Mouse (Mus musculus) hindbrain, embryonic 11.5 days (tissue): ENCODE results near the gene Dnaic1. TPM values are rescaled to one million over a fixed set of nuclear protein-coding genes. Genes with fewer than 3 reads are reported as not detected.

Experiments
- ATAC-seq: fragments of 200-750 bp; cut with Nextera tagmentation; 2 replicates; pipeline ENCODE4 v1.8.0; 2017; ENCODE audit warnings: mild to moderate bottlenecking, moderate TSS enrichment, moderate library complexity; ENCODE audit not compliant: low FRiP score
- DNase-seq: peaks from one replicate; pipeline ENCODE4 v3.0.0-alpha.2; 2015; ENCODE audit warnings: low spot score
- H3K27ac ChIP-seq: fragments of 300-500 bp; sonication (generic); 2 replicates; pipeline ENCODE4 v1.5.1; 2014; ENCODE audit warnings: mild to moderate bottlenecking, low read depth, low read length
- H3K27me3 ChIP-seq: fragments of 300-500 bp; sonication (generic); 2 replicates; pipeline ENCODE4 v1.6.1; 2014; ENCODE audit warnings: mild to moderate bottlenecking, low read length, moderate library complexity, mixed read lengths; ENCODE audit not compliant: control insufficient read depth, insufficient read depth
- H3K36me3 ChIP-seq: fragments of 300-500 bp; sonication (generic); 2 replicates; pipeline ENCODE4 v1.6.1; 2014; ENCODE audit warnings: mild to moderate bottlenecking, low read length, moderate library complexity, mixed read lengths; ENCODE audit not compliant: control insufficient read depth, insufficient read depth
- H3K4me1 ChIP-seq: fragments of 300-500 bp; sonication (generic); replicated peaks from 2 replicates; pipeline ENCODE4 v1.6.1; 2014; ENCODE audit warnings: low read length, mixed read lengths; ENCODE audit not compliant: control insufficient read depth, insufficient read depth
- H3K4me2 ChIP-seq: fragments of 300-500 bp; sonication (generic); replicated peaks from 2 replicates; pipeline ENCODE4 v1.6.1; 2014; ENCODE audit warnings: mild to moderate bottlenecking, low read depth, low read length
- H3K4me3 ChIP-seq: fragments of 300-500 bp; sonication (generic); 2 replicates; pipeline ENCODE4 v1.5.1; 2014; ENCODE audit warnings: low read depth, low read length
- H3K9ac ChIP-seq: fragments of 300-500 bp; sonication (generic); 2 replicates; pipeline ENCODE4 v1.6.1; 2014; ENCODE audit warnings: low read depth, low read length
- H3K9me3 ChIP-seq: fragments of 300-500 bp; sonication (generic); 2 replicates; pipeline ENCODE4 v1.6.1; 2016; ENCODE audit warnings: low read length; ENCODE audit not compliant: control insufficient read depth
- WGBS: fragments of 180-500 bp; shearing (Covaris S2); extraction: QIAGEN DNeasy Blood & Tissue Kit; methylation state at CpG from one replicate; pipeline ENCODE4 v1.1.7; 2014; 5-methylcytosine and 5-hydroxymethylcytosine counted together
- polyA plus RNA-seq: library from polyadenylated mRNA; unstranded; fragments of >200 nt; fragmentation: Nextera tagmentation; extraction: Ambion mirVana; gene quantifications from 2 replicates; pipeline ENCODE4 v1.2.1, GENCODE M21; 2014

The Dnaic1 gene
- polyA plus RNA-seq, 1 experiment from 2014 or later, result 2.9 TPM

DNA sequence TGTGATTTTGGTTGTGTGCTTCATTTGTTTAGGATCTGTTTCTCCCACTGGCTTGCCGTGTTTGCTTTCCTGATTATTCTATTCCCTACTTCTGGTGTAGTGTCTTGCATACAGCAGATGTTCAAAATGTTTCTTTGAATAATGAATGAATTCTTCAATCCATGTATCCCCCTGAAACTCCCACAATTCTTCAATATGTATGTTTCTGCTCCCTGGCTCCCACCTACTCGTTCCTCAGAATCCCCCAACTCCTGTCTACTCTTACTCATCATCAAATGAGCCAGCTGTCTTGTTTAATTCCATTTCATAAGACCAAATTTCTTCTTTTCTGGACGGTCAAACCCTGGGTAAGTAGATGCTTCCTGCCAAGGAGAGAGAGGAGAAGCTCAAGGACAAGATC, 12.5 kb upstream of the Dnaic1 start:
- H3K27me3 ChIP-seq, result no peaks in the 10 kb centered on the region
- no peaks in the 10 kb centered on the region for H3K36me3 ChIP-seq
- no peak for ATAC-seq
- 80% methylated on average over 3 of the region's 3 CpGs for WGBS
- no peaks in the 10 kb centered on the region for H3K9me3 ChIP-seq
- no peak overlapping the region for H3K9ac ChIP-seq
- H3K4me2 ChIP-seq, result no peak overlapping the region
- no peak overlapping the region for H3K4me3 ChIP-seq
- no peak for DNase-seq
- H3K4me1 ChIP-seq, result no peaks in the 10 kb centered on the region
- no peak overlapping the region for H3K27ac ChIP-seq

DNA sequence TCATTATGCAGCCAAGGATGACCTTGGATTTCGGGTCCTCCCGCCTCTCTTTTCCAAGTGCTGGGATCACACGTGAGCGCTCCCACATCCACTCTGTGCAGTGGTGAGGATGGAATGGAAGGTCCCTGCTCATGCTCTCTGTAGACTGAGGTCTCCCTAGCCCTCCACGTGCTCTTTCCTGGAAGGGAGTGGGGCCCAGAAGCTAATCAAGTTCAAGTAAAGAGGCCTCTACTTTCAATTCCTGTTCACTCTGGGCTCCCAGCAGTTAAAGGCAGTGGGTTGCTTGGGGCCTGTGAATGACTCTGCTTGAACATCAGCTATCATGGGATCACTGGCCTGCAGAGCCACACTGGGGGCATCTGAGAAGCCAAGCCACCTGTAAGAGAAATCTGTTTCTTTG, 6.3 kb upstream of the Dnaic1 start:
- 89% methylated on average over 5 of the region's 5 CpGs for WGBS

DNA sequence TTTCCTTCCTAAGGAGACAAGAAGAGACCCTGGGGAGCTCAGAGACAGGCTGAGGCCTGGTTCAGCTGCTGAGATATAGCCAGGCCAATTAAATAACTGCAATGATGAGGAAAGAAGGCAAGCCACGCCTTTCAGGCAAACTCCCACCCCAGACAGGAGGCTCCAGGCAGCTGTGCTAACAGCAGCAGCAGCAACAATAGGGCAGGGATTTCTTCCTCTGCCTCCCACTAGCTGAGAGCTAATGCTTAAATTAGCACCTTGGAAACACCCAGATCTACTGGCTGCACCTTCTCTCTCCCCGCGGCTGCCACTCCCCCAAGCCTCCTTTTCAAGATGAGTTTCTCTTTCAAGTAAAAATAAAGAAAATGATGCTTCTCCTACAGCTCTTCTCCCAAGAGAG, 3.5 kb upstream of the Dnaic1 start:
- H3K4me1 ChIP-seq, result peaks cover 12% of the 10 kb centered on the region
- no peak overlapping the region for H3K9ac ChIP-seq
- H3K27me3 ChIP-seq, result peaks cover 6% of the 10 kb centered on the region; the same call in 1 of the 2 replicates
- WGBS, result 24% methylated on average over 3 of the region's 3 CpGs
- no peaks in the 10 kb centered on the region for H3K36me3 ChIP-seq
- H3K27ac ChIP-seq, result peak overlapping the region; percentile 33; the same call in 1 of the 2 replicates
- no peak overlapping the region for H3K4me3 ChIP-seq
- ATAC-seq, result no peak
- no peak for DNase-seq
- peak overlapping the region; percentile 7; the same call in 1 of the 2 replicates for H3K4me2 ChIP-seq
- no peaks in the 10 kb centered on the region for H3K9me3 ChIP-seq

More for the DNA sequence above, 6.3 kb upstream of the Dnaic1 start:
- no peak for DNase-seq
- H3K27ac ChIP-seq, result no peak overlapping the region
- no peak overlapping the region for H3K4me2 ChIP-seq
- H3K4me1 ChIP-seq, result peaks cover 11% of the 10 kb centered on the region
- H3K36me3 ChIP-seq, result no peaks in the 10 kb centered on the region
- no peaks in the 10 kb centered on the region for H3K9me3 ChIP-seq
- no peak overlapping the region for H3K4me3 ChIP-seq
- no peak for ATAC-seq
- H3K27me3 ChIP-seq, result peaks cover 6% of the 10 kb centered on the region; the same call in 1 of the 2 replicates
- H3K9ac ChIP-seq, result no peak overlapping the region

DNA sequence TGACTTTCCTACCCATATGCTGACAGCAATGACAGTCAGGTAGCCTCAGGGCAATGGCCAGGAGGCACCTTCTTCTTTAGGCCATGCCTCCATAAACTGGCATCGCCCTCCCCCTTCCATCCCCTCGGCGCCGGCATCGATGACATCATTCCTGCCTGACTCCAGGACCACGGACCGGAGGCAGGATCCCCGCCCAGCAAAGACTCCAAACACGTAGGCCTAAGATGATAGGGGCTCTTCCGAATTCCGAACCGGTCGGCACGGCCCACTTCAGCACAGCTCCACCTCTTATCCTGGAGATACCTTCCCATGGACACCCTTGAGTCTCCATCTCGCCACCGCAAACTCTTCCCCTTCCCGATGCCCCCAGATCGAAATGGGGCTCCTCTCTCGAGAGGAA, 1.3 kb upstream of the Dnaic1 start:
- WGBS, result 6% methylated on average over 19 of the region's 19 CpGs
- DNase-seq (peak; percentile 45), ATAC-seq (no peak)
- peak overlapping the region; percentile 83 for H3K27ac ChIP-seq
- H3K4me2 ChIP-seq, result peak overlapping the region; percentile 81
- no peaks in the 10 kb centered on the region for H3K9me3 ChIP-seq
- peaks cover 12% of the 10 kb centered on the region for H3K4me1 ChIP-seq
- no peaks in the 10 kb centered on the region for H3K36me3 ChIP-seq
- peak overlapping the region; percentile 74 for H3K4me3 ChIP-seq
- H3K27me3 ChIP-seq, result peaks cover 6% of the 10 kb centered on the region; the same call in 1 of the 2 replicates
- peak overlapping the region; percentile 83 for H3K9ac ChIP-seq

GRCm38 (mm10) chr4:41568682-41569410, 729 bp upstream of the Dnaic1 start:
- DNase-seq (peak; percentile 64), ATAC-seq (peak; percentile 36)
- under 1% methylated on average over 58 of the region's 58 CpGs for WGBS
- peaks cover 6% of the 10 kb centered on the region; the same call in 1 of the 2 replicates for H3K27me3 ChIP-seq
- peak overlapping the region; percentile 83 for H3K27ac ChIP-seq
- H3K4me2 ChIP-seq, result peak overlapping the region; percentile 81
- H3K36me3 ChIP-seq, result no peaks in the 10 kb centered on the region
- no peaks in the 10 kb centered on the region for H3K9me3 ChIP-seq
- H3K9ac ChIP-seq, result peak overlapping the region; percentile 83
- peaks cover 12% of the 10 kb centered on the region for H3K4me1 ChIP-seq
- peak overlapping the region; percentile 74 for H3K4me3 ChIP-seq

- Histone ChIP-seq H3K9ac (no peak overlapping the region), H3K9me3 (no peaks in the 10 kb centered on the region), H3K27me3 (peaks cover 6% of the 10 kb centered on the region; the same call in 1 of the 2 replicates), H3K4me3 (no peak overlapping the region), H3K27ac (no peak overlapping the region), H3K4me2 (no peak overlapping the region), H3K36me3 (no peaks in the 10 kb centered on the region), H3K4me1 (peaks cover 7% of the 10 kb centered on the region; the same call in 1 of the 2 replicates)
- WGBS, result 21% methylated on average over 5 of the region's 5 CpGs
- ATAC-seq (no peak), DNase-seq (peak; percentile 33)
Measured at GRCm38 (mm10) chr4:41571490-41571889, 1.9 kb downstream of the Dnaic1 start.

DNA sequence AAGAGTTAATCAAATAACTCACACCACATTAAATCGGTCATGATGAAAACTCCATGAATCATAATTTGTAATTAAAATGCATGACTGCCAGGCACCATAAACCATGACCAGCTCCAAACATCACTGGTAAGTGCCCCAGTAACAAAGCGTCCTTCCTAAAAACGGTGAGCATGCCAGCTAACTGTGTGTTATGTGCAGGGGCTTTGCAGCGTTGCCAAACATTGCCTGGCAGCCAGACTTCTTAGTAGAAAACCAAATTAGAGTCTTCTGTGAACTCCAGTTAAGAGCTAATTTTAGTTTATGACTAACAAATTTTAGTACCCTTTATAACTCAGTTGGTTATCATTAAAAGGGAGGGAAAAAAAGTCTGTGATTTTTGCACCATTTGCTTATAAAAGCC, 3.9 kb downstream of the Dnaic1 start:
- Histone ChIP-seq H3K4me2 (no peak overlapping the region), H3K36me3 (no peaks in the 10 kb centered on the region), H3K9ac (no peak overlapping the region), H3K27me3 (no peaks in the 10 kb centered on the region), H3K4me1 (0 out of 2 replicates have a peak, but pooled peaks cover 2% of the 10 kb centered on the region), H3K27ac (no peak overlapping the region), H3K9me3 (no peaks in the 10 kb centered on the region), H3K4me3 (no peak overlapping the region)
- DNase-seq (no peak), ATAC-seq (no peak)
- WGBS, result 60% methylated on average over 4 of the region's 4 CpGs

DNA sequence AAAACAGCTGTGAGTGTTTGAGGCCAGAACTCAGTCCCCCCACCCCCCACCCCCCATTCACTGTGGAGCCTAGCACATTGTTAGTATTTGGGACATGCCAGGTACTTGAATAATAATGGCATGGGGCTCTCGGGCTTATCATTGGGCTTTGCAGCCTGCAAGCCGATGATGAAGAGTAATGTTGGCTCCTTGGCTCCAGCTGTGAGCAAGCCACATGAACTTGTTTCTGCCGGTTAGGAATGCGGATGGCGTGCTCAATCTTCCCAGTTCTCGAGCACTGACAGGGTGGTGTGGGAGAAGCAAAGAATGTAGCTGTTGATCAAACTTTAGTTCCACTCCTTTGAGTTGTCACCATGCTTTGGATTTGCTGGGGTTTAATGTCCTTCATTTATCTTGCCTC, 6.3 kb downstream of the Dnaic1 start:
- Histone ChIP-seq H3K27ac (no peak overlapping the region), H3K9me3 (no peaks in the 10 kb centered on the region), H3K4me3 (no peak overlapping the region), H3K36me3 (no peaks in the 10 kb centered on the region), H3K4me1 (0 out of 2 replicates have a peak, but pooled peaks cover 2% of the 10 kb centered on the region), H3K9ac (no peak overlapping the region), H3K27me3 (no peaks in the 10 kb centered on the region), H3K4me2 (no peak overlapping the region)
- DNase-seq (peak; percentile 42), ATAC-seq (peak; percentile 76; the same call in 1 of the 2 replicates)
- 25% methylated on average over 6 of the region's 6 CpGs for WGBS

DNA sequence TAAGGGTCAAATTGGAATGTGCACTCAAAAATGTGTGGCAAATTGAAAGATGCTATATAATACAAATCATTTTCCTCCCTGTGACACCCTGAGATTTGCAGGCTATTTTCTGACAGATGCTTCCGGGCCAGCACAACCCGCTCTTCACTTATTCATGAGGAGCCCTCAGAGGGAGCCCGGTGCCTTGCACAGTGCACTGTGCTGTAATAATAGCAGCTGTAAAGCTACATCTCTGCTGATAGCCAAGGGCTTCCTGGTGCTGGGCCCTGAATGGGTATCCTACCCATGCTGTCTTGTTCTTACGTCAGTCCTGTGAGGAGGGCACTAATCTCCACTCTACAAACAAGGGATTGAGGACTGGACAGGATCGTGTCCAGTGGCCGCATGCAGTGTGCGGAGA, 13.8 kb downstream of the Dnaic1 start:
- Histone ChIP-seq H3K27ac (no peak overlapping the region), H3K4me2 (no peak overlapping the region), H3K27me3 (no peaks in the 10 kb centered on the region), H3K9me3 (no peaks in the 10 kb centered on the region), H3K9ac (no peak overlapping the region), H3K36me3 (no peaks in the 10 kb centered on the region), H3K4me1 (no peaks in the 10 kb centered on the region), H3K4me3 (no peak overlapping the region)
- 79% methylated on average over 7 of the region's 7 CpGs for WGBS
- ATAC-seq (no peak), DNase-seq (no peak)
